Mouse (Mus musculus): ENCODE measurements at regions not wholly inside any gene's neighbourhood (a gene's known extent, or its start where the extent isn't known, plus 50 kb on each side); places are given as distances from the start of the nearest gene placed in this dataset.

GRCm38 (mm10) chr5:111789904-111790303 is 56.2 kb downstream of the Gm26897 start:
- H3K9ac ChIP-seq, result no peak overlapping the region
- no peaks in the 10 kb centered on the region for H3K4me1 ChIP-seq (ENCODE audit: insufficient read depth)
- H3K4me3 ChIP-seq (ENCODE audit: low read depth, low read length), result no peak overlapping the region
- H3K9me3 ChIP-seq (ENCODE audit: low read length), result no peaks in the 10 kb centered on the region
- TF ChIP-seq CTCF (IDR thresholded peaks at IDR 0.05; ENCODE audit: low read depth), result no peak
- no peak overlapping the region for H3K27ac ChIP-seq (ENCODE audit: low read depth, low read length)
- H3K27me3 ChIP-seq (ENCODE audit: insufficient read depth, low read length), result no peaks in the 10 kb centered on the region
- no peak overlapping the region for H3K4me2 ChIP-seq (ENCODE audit: low read depth)
- no peak for ATAC-seq
- no peaks in the 10 kb centered on the region for H3K36me3 ChIP-seq (ENCODE audit: insufficient read depth)
- DNase-seq, result no peak
- 66% methylated on average over 4 of the region's 4 CpGs for WGBS

- Histone ChIP-seq H3K4me3 (ENCODE audit: low read depth, low read length) (no peak overlapping the region), H3K36me3 (ENCODE audit: insufficient read depth) (no peaks in the 10 kb centered on the region), H3K9me3 (ENCODE audit: low read length) (no peaks in the 10 kb centered on the region), H3K9ac (no peak overlapping the region), H3K4me2 (ENCODE audit: low read depth) (no peak overlapping the region), H3K4me1 (ENCODE audit: insufficient read depth) (no peaks in the 10 kb centered on the region), H3K27ac (ENCODE audit: low read depth, low read length) (no peak overlapping the region), H3K27me3 (ENCODE audit: insufficient read depth, low read length) (no peaks in the 10 kb centered on the region)
- DNase-seq (no peak), ATAC-seq (no peak)
- TF ChIP-seq CTCF (IDR thresholded peaks at IDR 0.05; ENCODE audit: low read depth), result no peak
- WGBS, result 81% methylated on average over 9 of the region's 9 CpGs
Observed at GRCm38 (mm10) chr5:111790527-111790926, 56.8 kb downstream of the Gm26897 start.

DNA sequence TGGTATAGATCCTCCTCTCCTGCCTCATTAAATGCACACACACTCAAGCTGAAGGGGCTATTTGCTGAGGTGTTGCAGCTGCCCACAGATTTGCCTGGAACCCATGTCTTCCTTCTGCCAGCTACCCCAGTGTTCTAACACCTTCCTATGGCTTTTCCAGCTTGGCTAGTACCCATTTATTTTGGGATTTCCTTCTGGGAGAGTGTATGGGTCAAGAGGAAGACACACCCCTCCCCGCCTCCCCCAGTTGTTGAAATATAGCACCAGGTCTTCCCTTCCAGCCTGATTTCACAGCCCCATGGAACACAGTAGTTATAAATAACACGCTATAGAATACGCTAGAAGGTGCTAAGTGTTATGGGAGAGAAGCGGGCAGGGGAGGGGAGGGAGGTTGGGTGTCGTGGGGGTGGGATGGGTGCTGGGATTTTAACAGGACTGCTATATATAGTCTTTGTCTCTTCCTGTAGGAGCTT is 57.4 kb downstream of the Gm26897 start:
- Histone ChIP-seq H3K9me3 (ENCODE audit: low read length) (no peaks in the 10 kb centered on the region), H3K4me2 (ENCODE audit: low read depth) (no peak overlapping the region), H3K27me3 (ENCODE audit: insufficient read depth, low read length) (no peaks in the 10 kb centered on the region), H3K9ac (no peak overlapping the region), H3K27ac (ENCODE audit: low read depth, low read length) (no peak overlapping the region), H3K36me3 (ENCODE audit: insufficient read depth) (no peaks in the 10 kb centered on the region), H3K4me1 (ENCODE audit: insufficient read depth) (no peaks in the 10 kb centered on the region), H3K4me3 (ENCODE audit: low read depth, low read length) (no peak overlapping the region)
- whole genome bisulfite sequencing, result 74% methylated on average over 5 of the region's 5 CpGs
- peak; percentile 32; the same call in 1 of the 2 replicates for ATAC-seq
- DNase-seq, result no peak
- TF ChIP-seq CTCF (IDR thresholded peaks at IDR 0.05; ENCODE audit: low read depth), result no peak

DNA sequence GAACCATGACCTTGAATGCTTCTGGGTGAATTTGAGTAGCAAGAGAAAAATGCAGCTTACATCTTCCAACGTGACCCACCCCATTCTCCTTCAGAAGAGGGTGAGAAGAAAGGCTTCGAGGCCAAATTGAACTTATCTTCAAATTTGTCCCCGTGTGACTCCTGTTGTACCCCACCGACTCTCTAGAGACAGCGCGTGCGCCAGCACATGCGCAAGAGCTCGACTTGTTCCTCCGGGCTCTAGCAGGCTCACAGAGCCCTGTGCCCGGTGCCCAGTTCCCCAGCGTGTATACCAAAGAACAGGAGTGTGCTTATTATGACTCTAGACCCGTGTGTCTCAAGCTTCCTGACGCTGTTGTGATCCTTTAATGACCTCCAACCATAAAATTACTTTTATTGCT is 59.0 kb downstream of the Gm26897 start:
- H3K4me2 ChIP-seq (ENCODE audit: low read depth), result no peak overlapping the region
- H3K9me3 ChIP-seq (ENCODE audit: low read length), result no peaks in the 10 kb centered on the region
- no peak for ATAC-seq
- H3K36me3 ChIP-seq (ENCODE audit: insufficient read depth), result no peaks in the 10 kb centered on the region
- no peaks in the 10 kb centered on the region for H3K27me3 ChIP-seq (ENCODE audit: insufficient read depth, low read length)
- no peak overlapping the region for H3K9ac ChIP-seq
- WGBS, result 90% methylated on average over 14 of the region's 14 CpGs
- no peaks in the 10 kb centered on the region for H3K4me1 ChIP-seq (ENCODE audit: insufficient read depth)
- no peak for DNase-seq
- no peak overlapping the region for H3K4me3 ChIP-seq (ENCODE audit: low read depth, low read length)
- no peak overlapping the region for H3K27ac ChIP-seq (ENCODE audit: low read depth, low read length)
- TF ChIP-seq CTCF (IDR thresholded peaks at IDR 0.05; ENCODE audit: low read depth), result no peak

GRCm38 (mm10) chr5:111793178-111793577 is 59.5 kb downstream of the Gm26897 start:
- Histone ChIP-seq H3K9ac (no peak overlapping the region), H3K9me3 (ENCODE audit: low read length) (no peaks in the 10 kb centered on the region), H3K4me2 (ENCODE audit: low read depth) (no peak overlapping the region), H3K27me3 (ENCODE audit: insufficient read depth, low read length) (no peaks in the 10 kb centered on the region), H3K27ac (ENCODE audit: low read depth, low read length) (no peak overlapping the region), H3K36me3 (ENCODE audit: insufficient read depth) (no peaks in the 10 kb centered on the region), H3K4me3 (ENCODE audit: low read depth, low read length) (no peak overlapping the region), H3K4me1 (ENCODE audit: insufficient read depth) (no peaks in the 10 kb centered on the region)
- ATAC-seq, result no peak
- no peak for TF ChIP-seq CTCF (IDR thresholded peaks at IDR 0.05; ENCODE audit: low read depth)
- 91% methylated on average over 4 of the region's 4 CpGs for whole genome bisulfite sequencing
- DNase-seq, result no peak

- no peak for DNase-seq
- no peak overlapping the region for H3K27ac ChIP-seq (ENCODE audit: low read depth, low read length)
- H3K27me3 ChIP-seq (ENCODE audit: insufficient read depth, low read length), result no peaks in the 10 kb centered on the region
- H3K4me3 ChIP-seq (ENCODE audit: low read depth, low read length), result no peak overlapping the region
- H3K9ac ChIP-seq, result no peak overlapping the region
- no peaks in the 10 kb centered on the region for H3K4me1 ChIP-seq (ENCODE audit: insufficient read depth)
- no peak overlapping the region for H3K4me2 ChIP-seq (ENCODE audit: low read depth)
- whole genome bisulfite sequencing, result 72% methylated on average over 5 of the region's 5 CpGs
- no peaks in the 10 kb centered on the region for H3K9me3 ChIP-seq (ENCODE audit: low read length)
- H3K36me3 ChIP-seq (ENCODE audit: insufficient read depth), result no peaks in the 10 kb centered on the region
- no peak for TF ChIP-seq CTCF (IDR thresholded peaks at IDR 0.05; ENCODE audit: low read depth)
- no peak for ATAC-seq
Observed at GRCm38 (mm10) chr5:111796889-111797288, 63.2 kb downstream of the Gm26897 start.

DNA sequence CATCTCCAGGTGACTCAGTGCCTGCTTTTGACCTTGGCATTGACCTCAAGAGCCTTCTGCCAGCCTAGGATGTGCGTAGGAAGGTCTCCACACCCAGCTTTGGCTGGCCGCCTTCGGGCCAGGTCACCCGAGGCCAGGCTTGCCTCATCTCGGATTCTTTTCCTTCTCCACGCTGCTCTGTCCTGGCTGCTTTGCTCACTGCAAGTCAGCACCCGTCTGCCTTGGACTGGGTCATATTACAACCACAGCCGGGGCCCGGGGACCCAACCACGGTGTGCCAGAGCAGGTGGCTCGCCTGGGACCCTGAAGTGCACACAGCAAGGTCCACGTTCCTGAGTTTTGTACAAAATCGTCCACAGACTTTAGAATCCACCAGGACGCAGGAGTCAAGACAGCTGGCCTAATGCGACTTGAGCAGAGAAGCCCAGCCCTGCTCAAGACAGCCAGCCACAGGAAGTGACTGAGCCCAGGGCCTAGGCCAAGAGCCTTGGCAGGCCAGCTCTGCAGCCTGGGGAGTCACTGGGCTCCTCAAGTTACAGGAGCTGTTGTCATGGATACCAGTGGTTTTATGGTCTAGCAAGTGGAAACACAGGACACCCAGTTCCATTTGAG is 66.1 kb downstream of the Gm26897 start:
- TF ChIP-seq CTCF (IDR thresholded peaks at IDR 0.05; ENCODE audit: low read depth), result no peak
- DNase-seq, result no peak
- Histone ChIP-seq H3K4me3 (ENCODE audit: low read depth, low read length) (no peak overlapping the region), H3K27ac (ENCODE audit: low read depth, low read length) (no peak overlapping the region), H3K9ac (no peak overlapping the region), H3K27me3 (ENCODE audit: insufficient read depth, low read length) (no peaks in the 10 kb centered on the region), H3K4me1 (ENCODE audit: insufficient read depth) (no peaks in the 10 kb centered on the region), H3K9me3 (ENCODE audit: low read length) (no peaks in the 10 kb centered on the region), H3K36me3 (ENCODE audit: insufficient read depth) (no peaks in the 10 kb centered on the region), H3K4me2 (ENCODE audit: low read depth) (no peak overlapping the region)
- WGBS, result 59% methylated on average over 15 of the region's 15 CpGs
- ATAC-seq, result peak; percentile 40

Measured in forebrain, postnatal 0 days (tissue).